Mouse (Mus musculus) forebrain, embryonic 15.5 days (tissue): ENCODE results near the gene Gpm6b. TPM values are rescaled to one million over a fixed set of nuclear protein-coding genes. Genes with fewer than 3 reads are reported as not detected.

Experiments
- ATAC-seq: fragments of 200-750 bp; cut with Nextera tagmentation; replicated peaks from 2 replicates; pipeline ENCODE4 v1.8.0; 2017; ENCODE audit warnings: mild to moderate bottlenecking, moderate TSS enrichment, moderate library complexity
- H3K27ac ChIP-seq: fragments of 300-500 bp; sonication (generic); replicated peaks from 2 replicates; pipeline ENCODE4 v1.5.1; 2015; ENCODE audit warnings: mild to moderate bottlenecking, inconsistent platforms
- H3K27me3 ChIP-seq: fragments of 300-500 bp; sonication (generic); 2 replicates; pipeline ENCODE4 v1.6.1; 2015; ENCODE audit warnings: inconsistent platforms
- H3K36me3 ChIP-seq: fragments of 300-500 bp; sonication (generic); 2 replicates; pipeline ENCODE4 v1.6.1; 2015; ENCODE audit warnings: mild to moderate bottlenecking, inconsistent platforms
- H3K4me1 ChIP-seq: fragments of 300-500 bp; sonication (generic); 2 replicates; pipeline ENCODE4 v1.6.1; 2015; ENCODE audit warnings: inconsistent platforms
- H3K4me2 ChIP-seq: fragments of 300-500 bp; sonication (generic); replicated peaks from 2 replicates; pipeline ENCODE4 v1.6.1; 2015; ENCODE audit warnings: mild to moderate bottlenecking, inconsistent platforms
- H3K4me3 ChIP-seq: fragments of 300-500 bp; sonication (generic); 2 replicates; pipeline ENCODE4 v1.5.1; 2015; ENCODE audit warnings: mild to moderate bottlenecking, inconsistent platforms
- H3K9ac ChIP-seq: fragments of 300-500 bp; sonication (generic); replicated peaks from 2 replicates; pipeline ENCODE4 v1.6.1; 2015; ENCODE audit warnings: mild to moderate bottlenecking, inconsistent platforms
- H3K9me3 ChIP-seq: fragments of 300-500 bp; sonication (generic); 2 replicates; pipeline ENCODE4 v1.6.1; 2016; ENCODE audit warnings: inconsistent platforms
- WGBS: fragments of 180-500 bp; shearing (Covaris S2); methylation state at CpG from one replicate; pipeline ENCODE4 v1.1.7; 2015; ENCODE audit warnings: mixed read lengths; 5-methylcytosine and 5-hydroxymethylcytosine counted together
- polyA plus RNA-seq: library from polyadenylated mRNA; unstranded; fragments of >200 nt; fragmentation: Nextera tagmentation; extraction: Ambion mirVana; gene quantifications from 2 replicates; pipeline ENCODE4 v1.2.1, GENCODE M21; 2015

Gpm6b gene
- polyA plus RNA-seq, result 424 and 441 TPM in 2 replicates

- no peaks in the 10 kb centered on the region for H3K9me3 ChIP-seq
- no peaks in the 10 kb centered on the region for H3K36me3 ChIP-seq
- H3K27me3 ChIP-seq, result no peaks in the 10 kb centered on the region
- 31% methylated on average over 56 of the region's 63 CpGs for WGBS
- H3K4me3 ChIP-seq, result peak within 1 kb of the TSS; percentile 72
- ATAC-seq, result peak; percentile 93
- H3K4me1 ChIP-seq, result peaks cover 6% of the 10 kb centered on the region; the same call in 1 of the 2 replicates
- H3K9ac ChIP-seq, result peak within 1 kb of the TSS; percentile 74
- peak within 1 kb of the TSS; percentile 63 for H3K4me2 ChIP-seq
- H3K27ac ChIP-seq, result peak within 1 kb of the TSS; percentile 62
Observed at GRCm38 (mm10) chrX:166238831-166239460, at the start of gene Gpm6b. Gene Gpm6b, plus strand, starts transcription at chrX:166238911.

GRCm38 (mm10) chrX:166196327-166196726 is 42.4 kb upstream of the Gpm6b start:
- no peak for ATAC-seq
- Histone ChIP-seq H3K9ac (no peak overlapping the region), H3K36me3 (no peaks in the 10 kb centered on the region), H3K4me1 (no peaks in the 10 kb centered on the region), H3K9me3 (no peaks in the 10 kb centered on the region), H3K4me2 (no peak overlapping the region), H3K4me3 (no peak overlapping the region), H3K27me3 (no peaks in the 10 kb centered on the region), H3K27ac (no peak overlapping the region)

DNA sequence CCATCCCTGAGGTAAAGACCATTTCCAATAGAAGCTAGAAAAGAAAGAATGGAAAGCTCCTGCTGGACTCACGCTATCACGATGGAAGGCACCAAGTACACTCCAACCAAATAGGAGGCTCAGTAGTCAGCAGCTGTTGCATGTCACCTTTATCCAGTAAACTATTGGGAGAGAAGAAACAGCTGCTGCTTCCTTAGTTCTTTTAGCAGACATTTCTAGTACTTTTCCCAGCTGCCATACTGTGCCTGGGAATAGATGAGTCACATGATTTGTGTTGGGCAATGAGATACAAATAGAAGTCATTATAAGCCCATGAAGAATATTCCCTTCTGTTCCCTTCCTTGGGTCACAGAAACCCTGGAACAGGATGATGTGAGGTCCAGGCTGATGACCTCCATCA is 40.4 kb upstream of the Gpm6b start:
- no peak overlapping the region for H3K4me2 ChIP-seq
- no peak overlapping the region for H3K27ac ChIP-seq
- H3K9me3 ChIP-seq, result no peaks in the 10 kb centered on the region
- H3K4me3 ChIP-seq, result no peak overlapping the region
- no peak for ATAC-seq
- H3K4me1 ChIP-seq, result no peaks in the 10 kb centered on the region
- WGBS, result 89% methylated on average over 2 of the region's 2 CpGs
- H3K9ac ChIP-seq, result no peak overlapping the region
- no peaks in the 10 kb centered on the region for H3K36me3 ChIP-seq
- no peaks in the 10 kb centered on the region for H3K27me3 ChIP-seq

- ATAC-seq, result no peak
- Histone ChIP-seq H3K27me3 (no peaks in the 10 kb centered on the region), H3K9ac (no peak overlapping the region), H3K9me3 (no peaks in the 10 kb centered on the region), H3K27ac (no peak overlapping the region), H3K4me2 (no peak overlapping the region), H3K4me1 (no peaks in the 10 kb centered on the region), H3K4me3 (no peak overlapping the region), H3K36me3 (no peaks in the 10 kb centered on the region)
Observed at GRCm38 (mm10) chrX:166199812-166200211, 38.9 kb upstream of the Gpm6b start.

- no peak overlapping the region for H3K9ac ChIP-seq
- WGBS, result 78% methylated on average over 2 of the region's 2 CpGs
- H3K27ac ChIP-seq, result no peak overlapping the region
- H3K4me1 ChIP-seq, result no peaks in the 10 kb centered on the region
- no peak overlapping the region for H3K4me2 ChIP-seq
- H3K4me3 ChIP-seq, result no peak overlapping the region
- no peak for ATAC-seq
- H3K27me3 ChIP-seq, result no peaks in the 10 kb centered on the region
- H3K9me3 ChIP-seq, result no peaks in the 10 kb centered on the region
- no peaks in the 10 kb centered on the region for H3K36me3 ChIP-seq
Observed at GRCm38 (mm10) chrX:166214576-166214975, 24.1 kb upstream of the Gpm6b start.

DNA sequence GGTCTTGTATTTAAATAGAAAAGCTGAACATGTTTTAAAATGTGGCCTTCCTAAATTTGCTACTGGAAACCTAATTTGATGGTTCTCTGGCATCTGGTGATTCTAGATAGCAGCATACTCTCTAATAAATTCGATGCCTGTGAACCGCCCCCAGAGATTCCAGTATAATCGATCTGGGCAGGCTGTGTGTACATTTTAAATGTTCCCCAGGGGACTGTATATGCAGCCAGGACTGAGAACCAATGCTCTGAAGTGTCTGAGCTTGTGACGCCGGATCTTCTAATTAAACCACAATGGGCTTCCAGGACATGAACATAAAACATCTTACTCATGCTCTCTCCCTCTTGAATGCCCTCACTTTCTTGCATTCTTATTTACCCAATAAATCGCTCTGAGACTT is 22.5 kb upstream of the Gpm6b start:
- Histone ChIP-seq H3K9ac (no peak overlapping the region), H3K36me3 (no peaks in the 10 kb centered on the region), H3K4me3 (no peak overlapping the region), H3K9me3 (no peaks in the 10 kb centered on the region), H3K27me3 (no peaks in the 10 kb centered on the region), H3K4me2 (no peak overlapping the region), H3K27ac (no peak overlapping the region), H3K4me1 (no peaks in the 10 kb centered on the region)
- WGBS, result 76% methylated on average over 6 of the region's 6 CpGs
- ATAC-seq, result no peak

- H3K4me2 ChIP-seq, result no peak overlapping the region
- ATAC-seq, result no peak
- no peaks in the 10 kb centered on the region for H3K27me3 ChIP-seq
- H3K4me1 ChIP-seq, result no peaks in the 10 kb centered on the region
- WGBS, result 90% methylated on average over 8 of the region's 8 CpGs
- H3K36me3 ChIP-seq, result no peaks in the 10 kb centered on the region
- no peak overlapping the region for H3K4me3 ChIP-seq
- no peaks in the 10 kb centered on the region for H3K9me3 ChIP-seq
- H3K27ac ChIP-seq, result no peak overlapping the region
- H3K9ac ChIP-seq, result no peak overlapping the region
Observed at GRCm38 (mm10) chrX:166216720-166217119, 22.0 kb upstream of the Gpm6b start.

- no peaks in the 10 kb centered on the region for H3K27me3 ChIP-seq
- WGBS, result 63% methylated on average over 5 of the region's 5 CpGs
- ATAC-seq, result no peak
- H3K4me3 ChIP-seq, result no peak overlapping the region
- no peak overlapping the region for H3K27ac ChIP-seq
- H3K36me3 ChIP-seq, result no peaks in the 10 kb centered on the region
- H3K4me2 ChIP-seq, result no peak overlapping the region
- no peaks in the 10 kb centered on the region for H3K4me1 ChIP-seq
- H3K9me3 ChIP-seq, result no peaks in the 10 kb centered on the region
- H3K9ac ChIP-seq, result no peak overlapping the region
Observed at GRCm38 (mm10) chrX:166219331-166219730, 19.4 kb upstream of the Gpm6b start.

- no peaks in the 10 kb centered on the region for H3K4me1 ChIP-seq
- H3K4me2 ChIP-seq, result no peak overlapping the region
- H3K27ac ChIP-seq, result no peak overlapping the region
- no peak for ATAC-seq
- H3K36me3 ChIP-seq, result no peaks in the 10 kb centered on the region
- WGBS, result 67% methylated on average over 5 of the region's 5 CpGs
- H3K4me3 ChIP-seq, result no peak overlapping the region
- H3K27me3 ChIP-seq, result no peaks in the 10 kb centered on the region
- no peaks in the 10 kb centered on the region for H3K9me3 ChIP-seq
- H3K9ac ChIP-seq, result no peak overlapping the region
Observed at GRCm38 (mm10) chrX:166226856-166227255, 11.9 kb upstream of the Gpm6b start.

GRCm38 (mm10) chrX:166229750-166230149 is 9.0 kb upstream of the Gpm6b start:
- no peak overlapping the region for H3K4me3 ChIP-seq
- no peaks in the 10 kb centered on the region for H3K36me3 ChIP-seq
- H3K9ac ChIP-seq, result no peak overlapping the region
- 84% methylated on average over 3 of the region's 3 CpGs for WGBS
- no peaks in the 10 kb centered on the region for H3K4me1 ChIP-seq
- H3K27me3 ChIP-seq, result no peaks in the 10 kb centered on the region
- H3K4me2 ChIP-seq, result no peak overlapping the region
- no peak overlapping the region for H3K27ac ChIP-seq
- H3K9me3 ChIP-seq, result no peaks in the 10 kb centered on the region
- no peak for ATAC-seq

GRCm38 (mm10) chrX:166230515-166231267 is 8.0 kb upstream of the Gpm6b start:
- H3K27ac ChIP-seq, result no peak overlapping the region
- H3K4me1 ChIP-seq, result no peaks in the 10 kb centered on the region
- H3K4me2 ChIP-seq, result no peak overlapping the region
- WGBS, result 90% methylated on average over 6 of the region's 6 CpGs
- no peaks in the 10 kb centered on the region for H3K27me3 ChIP-seq
- H3K9ac ChIP-seq, result no peak overlapping the region
- no peak for ATAC-seq
- H3K36me3 ChIP-seq, result no peaks in the 10 kb centered on the region
- H3K9me3 ChIP-seq, result no peaks in the 10 kb centered on the region
- no peak overlapping the region for H3K4me3 ChIP-seq

GRCm38 (mm10) chrX:166236131-166236530 is 2.6 kb upstream of the Gpm6b start:
- Histone ChIP-seq H3K4me2 (no peak overlapping the region), H3K4me1 (peaks cover 6% of the 10 kb centered on the region; the same call in 1 of the 2 replicates), H3K4me3 (no peak overlapping the region), H3K36me3 (no peaks in the 10 kb centered on the region), H3K9ac (no peak overlapping the region), H3K9me3 (no peaks in the 10 kb centered on the region), H3K27ac (no peak overlapping the region), H3K27me3 (no peaks in the 10 kb centered on the region)
- no peak for ATAC-seq
- 53% methylated on average over 2 of the region's 2 CpGs for WGBS
